Mouse (Mus musculus): ENCODE measurements at regions not wholly inside any gene's neighbourhood (a gene's known extent, or its start where the extent isn't known, plus 50 kb on each side); places are given as distances from the start of the nearest gene placed in this dataset.

DNA sequence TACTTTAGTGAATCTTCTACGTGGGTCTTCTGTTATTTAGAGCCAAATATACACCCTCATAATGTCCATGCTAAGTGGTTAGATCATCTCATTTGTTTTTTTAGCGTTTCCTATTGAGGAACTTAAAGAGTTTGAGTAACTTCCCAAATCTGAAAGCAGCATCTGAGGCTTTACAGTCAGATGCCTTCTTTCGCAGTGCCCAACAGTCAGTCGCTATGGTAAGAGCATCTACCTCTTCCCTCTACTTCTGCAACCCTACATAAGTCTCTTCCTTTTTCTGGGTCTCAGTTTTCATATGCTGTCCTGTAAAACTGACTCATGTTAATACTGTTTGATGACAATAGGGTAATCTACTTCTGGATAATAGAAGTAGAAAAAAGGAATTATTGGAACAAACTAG lies 146.8 kb downstream of the Ktn1 start:
- no peak for DNase-seq (ENCODE audit: extremely low spot score in 1 of 2, low spot score in 2 of 2)
- intact Hi-C loops (cut with DNase I) = no loop called here
- H3K4me3 ChIP-seq = no peak overlapping the region
- TF ChIP-seq CTCF (IDR thresholded peaks at IDR 0.05) = no peak
- H3K27ac ChIP-seq = no peak overlapping the region

DNA sequence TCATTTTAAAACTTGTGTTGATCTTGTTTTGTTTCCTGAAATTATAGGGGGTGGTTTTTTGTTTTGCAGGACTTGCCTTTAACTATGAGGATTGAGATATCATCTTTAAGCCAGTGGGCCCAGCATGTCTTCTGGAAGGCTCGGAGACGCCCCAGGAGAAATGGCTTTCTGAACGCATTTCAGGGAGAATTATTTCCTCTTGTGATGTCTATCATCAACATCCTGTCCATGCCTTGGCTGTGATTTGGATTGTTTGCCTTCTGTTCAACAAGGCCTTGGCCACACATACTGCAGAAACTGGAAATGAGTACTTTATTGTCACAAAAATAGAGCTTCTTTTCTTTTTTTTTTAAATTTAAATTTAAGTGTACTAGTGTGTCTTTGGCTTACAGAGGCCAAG lies 150.0 kb downstream of the Ktn1 start:
- intact Hi-C loops (cut with DNase I) = no loop called here
- TF ChIP-seq CTCF (IDR thresholded peaks at IDR 0.05) = no peak
- H3K27ac ChIP-seq = no peak overlapping the region
- H3K4me3 ChIP-seq = no peak overlapping the region
- no peak for DNase-seq (ENCODE audit: extremely low spot score in 1 of 2, low spot score in 2 of 2)

DNA sequence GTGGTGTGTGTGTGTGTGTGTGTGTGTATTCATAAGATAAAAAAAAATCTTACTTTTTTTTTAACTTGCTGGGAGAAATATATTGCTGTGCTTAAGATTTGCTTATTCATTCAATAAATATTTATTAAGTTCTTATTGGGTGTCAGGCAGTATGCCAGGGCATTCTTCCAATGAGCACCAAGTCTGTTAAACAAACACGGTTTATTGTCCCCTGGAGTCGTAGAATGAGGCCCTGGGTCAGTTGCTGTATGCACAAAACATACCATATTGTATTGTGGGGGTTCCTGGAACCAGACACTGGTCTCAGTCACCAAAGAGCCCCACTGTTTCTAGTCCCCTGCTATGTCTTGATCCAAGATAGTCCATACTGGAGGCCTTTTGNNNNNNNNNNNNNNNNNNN lies 151.3 kb downstream of the Ktn1 start:
- intact Hi-C loops (cut with DNase I) = no loop called here
- TF ChIP-seq CTCF (IDR thresholded peaks at IDR 0.05) = no peak
- Histone ChIP-seq H3K27ac (no peak overlapping the region), H3K4me3 (no peak overlapping the region)
- DNase-seq (ENCODE audit: extremely low spot score in 1 of 2, low spot score in 2 of 2) = no peak

DNA sequence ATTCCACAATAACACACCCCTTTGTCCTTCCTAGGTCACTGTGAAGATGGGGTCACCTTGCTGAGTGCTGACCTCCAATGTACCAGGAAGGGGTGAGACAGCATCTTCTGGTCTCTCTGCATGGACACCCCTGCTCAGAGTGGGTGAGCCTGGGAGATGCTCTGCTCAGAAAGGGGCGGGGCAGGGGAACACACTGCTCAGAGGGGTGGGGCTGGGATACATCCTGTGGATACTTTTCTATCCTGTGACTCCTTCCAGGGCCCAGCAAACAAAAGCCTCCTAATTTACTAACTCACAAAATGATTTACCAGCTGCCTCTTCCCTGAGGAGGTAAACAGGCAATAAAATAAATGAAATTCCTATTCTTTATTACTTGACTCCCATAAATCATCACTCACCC lies 157.0 kb downstream of the Ktn1 start:
- TF ChIP-seq CTCF (IDR thresholded peaks at IDR 0.05) = no peak
- H3K4me3 ChIP-seq = no peak overlapping the region
- no peak overlapping the region for H3K27ac ChIP-seq
- intact Hi-C loops (cut with DNase I) = no loop called here
- DNase-seq (ENCODE audit: extremely low spot score in 1 of 2, low spot score in 2 of 2) = no peak

DNA sequence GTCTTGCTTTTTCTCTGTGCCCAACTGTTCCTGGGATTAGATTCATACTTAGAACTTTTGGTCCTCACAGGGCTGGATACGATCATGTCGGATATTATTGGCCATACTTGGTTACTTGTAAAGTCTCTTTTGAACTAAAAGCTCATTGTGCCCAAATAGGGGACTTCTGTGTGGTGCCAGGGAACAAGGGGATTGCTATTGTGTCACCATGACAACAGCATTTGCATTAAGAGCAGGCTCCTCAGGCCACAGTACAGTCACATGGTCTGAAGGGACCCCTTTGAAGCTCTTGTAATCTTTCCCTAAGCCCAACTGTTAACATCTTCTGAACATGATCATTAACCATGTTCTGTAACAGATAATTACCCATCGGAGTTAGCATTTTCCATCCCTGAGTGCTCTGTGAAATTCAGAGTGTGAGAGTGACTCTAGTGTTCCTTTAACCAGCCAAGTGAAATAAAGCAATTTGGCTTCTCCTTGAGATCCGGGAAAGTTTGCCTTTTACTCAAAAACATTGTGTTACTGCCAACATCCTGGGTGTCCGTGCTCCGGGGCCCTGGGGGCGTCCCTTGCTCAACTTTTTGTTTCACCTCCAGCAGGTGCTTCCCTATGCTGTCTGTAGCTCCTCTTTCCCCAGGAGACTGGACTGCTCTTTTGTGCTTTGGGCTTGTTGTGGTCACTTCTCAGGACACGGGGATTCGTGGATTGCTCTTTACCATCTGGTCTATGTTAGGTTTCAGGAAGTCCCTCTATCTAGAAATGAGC lies 157.7 kb downstream of the Ktn1 start:
- no peak for DNase-seq (ENCODE audit: extremely low spot score in 1 of 2, low spot score in 2 of 2)
- H3K4me3 ChIP-seq = no peak overlapping the region
- no peak overlapping the region for H3K27ac ChIP-seq
- intact Hi-C loops (cut with DNase I) = no loop called here
- no peak for TF ChIP-seq CTCF (IDR thresholded peaks at IDR 0.05)

DNA sequence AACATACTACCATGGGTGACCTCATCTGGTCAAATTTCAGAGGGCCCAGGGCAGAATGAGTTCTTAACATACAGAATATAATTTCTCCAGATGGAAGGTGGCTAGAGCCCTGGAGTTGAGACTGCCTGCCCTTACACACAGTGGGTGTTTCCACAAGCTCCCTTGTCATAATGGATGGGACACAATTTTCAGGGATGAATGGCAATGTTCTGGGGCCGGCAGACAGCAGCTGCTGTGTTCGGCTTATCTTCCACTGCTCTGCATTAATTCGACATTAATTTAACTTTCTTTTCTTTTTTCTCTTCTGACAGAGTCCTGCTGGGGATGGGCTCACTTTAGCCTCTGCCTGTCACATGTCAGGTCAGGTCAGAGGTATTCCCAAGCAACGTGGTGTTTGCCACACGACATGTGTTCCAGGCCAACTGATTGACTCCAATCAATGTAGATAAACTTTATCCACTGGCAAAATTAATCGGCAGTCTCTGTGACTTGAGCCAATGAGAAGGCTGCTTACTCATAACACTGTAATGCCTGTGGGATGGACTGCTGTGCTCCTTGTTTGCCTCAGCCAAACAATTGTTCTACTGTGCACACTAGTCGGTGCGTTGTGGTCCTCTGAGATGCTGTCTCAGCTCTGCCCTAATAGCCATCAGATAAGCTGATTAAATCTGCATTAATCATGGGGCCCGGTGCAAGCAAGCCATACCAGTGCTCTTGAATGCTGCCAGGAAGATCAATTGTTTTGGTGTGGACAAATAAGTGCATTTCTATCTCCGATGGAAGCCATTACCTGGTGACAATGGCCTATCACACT lies 160.1 kb downstream of the Ktn1 start:
- no peak for TF ChIP-seq CTCF (IDR thresholded peaks at IDR 0.05)
- intact Hi-C loops (cut with DNase I) = no loop called here
- Histone ChIP-seq H3K27ac (no peak overlapping the region), H3K4me3 (no peak overlapping the region)
- no peak for DNase-seq (ENCODE audit: extremely low spot score in 1 of 2, low spot score in 2 of 2)

DNA sequence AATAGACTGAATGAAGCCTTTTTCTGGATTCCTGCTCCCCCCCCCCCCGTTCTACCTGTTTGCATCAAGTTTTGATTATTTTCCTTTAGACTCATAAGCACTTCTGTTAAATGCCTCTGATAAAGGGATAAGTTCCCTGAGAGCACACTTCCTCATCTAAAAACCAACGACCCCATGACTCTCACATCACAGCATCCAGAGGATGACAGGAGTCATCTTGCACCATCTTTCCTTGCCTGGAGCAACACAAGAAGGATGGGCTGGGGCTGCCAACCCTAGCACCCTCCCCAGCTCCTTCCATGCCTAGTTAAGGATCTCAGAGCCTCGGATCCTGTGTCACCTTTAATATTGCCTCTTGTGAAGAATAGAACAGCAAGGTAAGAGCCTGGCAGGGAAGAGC lies 170.0 kb downstream of the Ktn1 start:
- no peak for TF ChIP-seq CTCF (IDR thresholded peaks at IDR 0.05)

DNA sequence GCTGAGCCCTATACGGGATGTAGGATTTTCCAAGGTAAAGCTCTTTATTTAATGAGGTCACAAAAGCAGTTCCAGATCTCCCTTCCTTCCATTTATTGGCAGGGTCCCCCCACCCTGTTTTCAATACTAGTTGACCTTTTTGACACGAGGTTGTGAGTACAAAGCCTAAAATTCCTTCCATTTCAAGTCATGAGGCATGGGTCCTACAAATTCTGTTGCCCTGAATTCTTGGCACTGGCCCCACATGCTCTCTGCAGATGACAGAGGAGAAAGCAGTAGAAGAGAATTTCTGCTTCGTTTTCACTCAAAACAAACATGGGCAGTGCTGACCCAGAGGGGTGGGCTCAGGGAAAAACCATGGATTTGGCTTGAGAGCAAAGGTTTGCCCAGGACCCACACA lies 170.4 kb downstream of the Ktn1 start:
- Histone ChIP-seq H3K4me3 (no peak overlapping the region), H3K27ac (no peak overlapping the region)
- intact Hi-C loops (cut with DNase I) = no loop called here
- no peak for DNase-seq (ENCODE audit: extremely low spot score in 1 of 2, low spot score in 2 of 2)
- TF ChIP-seq CTCF (IDR thresholded peaks at IDR 0.05) = no peak

More for the DNA sequence above, 170.0 kb downstream of the Ktn1 start:
- no peak overlapping the region for H3K4me3 ChIP-seq
- intact Hi-C loops (cut with DNase I) = no loop called here
- DNase-seq (ENCODE audit: extremely low spot score in 1 of 2, low spot score in 2 of 2) = no peak
- no peak overlapping the region for H3K27ac ChIP-seq

DNA sequence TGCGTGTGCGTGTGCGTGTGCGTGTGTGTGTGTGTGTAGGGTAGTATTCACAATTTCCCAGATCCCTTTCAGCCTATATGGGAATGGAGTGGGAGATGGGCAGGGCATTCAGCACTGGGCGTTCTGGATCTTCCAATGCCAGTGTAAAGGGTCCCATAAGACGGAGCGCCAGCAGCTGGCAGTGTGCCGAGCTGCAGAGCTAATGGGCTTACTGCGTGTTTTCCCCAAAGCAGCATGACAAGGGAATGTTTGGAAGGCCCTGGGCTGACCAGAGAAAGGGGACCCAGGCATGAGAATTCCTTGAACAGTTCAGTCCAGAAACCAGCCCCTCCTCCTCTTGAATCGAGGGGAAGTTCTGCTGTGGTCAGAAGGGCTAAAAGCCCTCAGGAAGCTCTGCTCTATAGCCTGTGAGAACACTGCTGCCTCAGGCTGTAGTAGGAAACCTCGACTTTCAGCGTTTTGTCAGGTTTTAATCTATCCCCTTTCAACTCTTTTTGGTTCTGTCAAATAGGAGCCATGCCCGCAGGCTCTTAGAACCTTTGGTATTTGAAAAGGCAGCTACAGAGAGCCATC lies 172.4 kb downstream of the Ktn1 start:
- no peak overlapping the region for H3K27ac ChIP-seq
- intact Hi-C loops (cut with DNase I) = no loop called here
- H3K4me3 ChIP-seq = no peak overlapping the region
- TF ChIP-seq CTCF (IDR thresholded peaks at IDR 0.05) = no peak
- no peak for DNase-seq (ENCODE audit: extremely low spot score in 1 of 2, low spot score in 2 of 2)

DNA sequence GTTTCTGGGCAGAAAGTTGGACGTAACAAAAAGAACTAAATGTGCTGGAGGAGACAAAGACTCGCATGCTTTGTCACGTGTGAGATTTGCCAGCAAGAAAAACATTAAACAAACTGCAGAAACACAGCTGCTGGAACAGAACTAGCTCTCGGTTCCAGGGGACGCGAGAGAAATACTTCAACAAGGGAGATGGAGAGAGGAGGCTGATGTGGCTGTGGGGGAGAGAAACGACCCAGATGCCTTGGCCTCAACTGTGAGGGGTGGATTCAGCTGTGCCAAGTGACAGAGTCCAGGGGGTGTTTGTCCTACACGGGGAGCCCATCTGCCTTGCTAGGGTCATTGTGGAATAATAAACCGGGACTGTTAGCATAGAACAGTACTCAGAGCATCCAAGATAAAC lies 174.9 kb downstream of the Ktn1 start:
- H3K4me3 ChIP-seq = no peak overlapping the region
- TF ChIP-seq CTCF (IDR thresholded peaks at IDR 0.05) = no peak
- intact Hi-C loops (cut with DNase I) = no loop called here
- H3K27ac ChIP-seq = no peak overlapping the region
- no peak for DNase-seq (ENCODE audit: extremely low spot score in 1 of 2, low spot score in 2 of 2)

DNA sequence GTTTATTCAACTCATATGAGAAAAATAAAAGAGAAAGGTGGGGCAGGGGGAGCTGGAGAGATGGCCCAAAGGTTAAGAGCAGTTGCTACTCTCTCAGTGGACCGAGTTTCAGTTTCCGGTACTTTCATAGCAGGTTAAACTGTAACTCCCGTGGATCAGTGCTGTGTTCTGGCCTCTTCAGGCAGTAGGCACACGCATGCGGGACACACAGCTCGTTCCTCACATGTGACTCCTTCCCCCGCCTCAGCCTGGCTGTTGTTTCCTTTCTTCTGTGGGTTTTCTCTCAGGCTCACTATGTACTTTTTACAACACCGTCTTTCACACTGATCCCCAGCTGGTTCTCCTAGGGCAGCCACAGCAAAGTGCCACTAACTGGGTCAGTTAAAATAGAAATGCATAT lies 175.4 kb downstream of the Ktn1 start:
- intact Hi-C loops (cut with DNase I) = no loop called here
- no peak for TF ChIP-seq CTCF (IDR thresholded peaks at IDR 0.05)
- H3K4me3 ChIP-seq = no peak overlapping the region
- DNase-seq (ENCODE audit: extremely low spot score in 1 of 2, low spot score in 2 of 2) = no peak
- no peak overlapping the region for H3K27ac ChIP-seq

DNA sequence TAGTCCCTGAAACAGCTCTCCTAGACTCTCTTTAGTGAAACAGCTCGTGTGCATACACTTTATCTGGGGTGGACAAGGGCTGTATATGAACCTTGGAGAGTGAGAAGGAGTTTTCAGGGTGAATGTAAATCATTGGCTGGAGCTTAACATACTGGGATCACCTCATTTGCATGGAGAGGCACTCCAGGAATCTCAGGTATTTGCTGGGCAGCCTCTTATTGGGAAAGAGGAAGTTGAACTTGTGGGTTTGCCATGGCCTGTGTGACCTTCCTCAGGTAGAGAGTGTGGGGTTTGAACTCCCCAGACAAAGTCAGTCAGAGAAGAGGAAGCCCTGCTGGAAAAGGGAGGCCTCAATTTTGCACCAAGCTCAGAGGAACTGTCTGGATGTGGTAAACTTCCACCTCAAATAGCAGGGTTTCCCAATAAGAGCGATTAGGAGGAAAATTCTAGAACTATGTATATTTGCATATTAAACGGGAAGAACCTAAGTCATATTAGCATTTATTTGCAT lies 177.3 kb downstream of the Ktn1 start:
- intact Hi-C loops (cut with DNase I) = no loop called here
- TF ChIP-seq CTCF (IDR thresholded peaks at IDR 0.05) = no peak
- H3K27ac ChIP-seq = no peak overlapping the region
- H3K4me3 ChIP-seq = no peak overlapping the region
- DNase-seq (ENCODE audit: extremely low spot score in 1 of 2, low spot score in 2 of 2) = no peak
